Mouse (Mus musculus) hindbrain, postnatal 0 days (tissue): ENCODE results near the gene Tldc2. TPM values are rescaled to one million over a fixed set of nuclear protein-coding genes. Genes with fewer than 3 reads are reported as not detected.

ENCODE experiments used
- ATAC-seq: fragments of 200-750 bp; cut with Nextera tagmentation; 2 replicates; pipeline ENCODE4 v1.8.0; 2017; ENCODE audit warnings: mild to moderate bottlenecking, moderate TSS enrichment, moderate library complexity
- DNase-seq: peaks from one replicate; pipeline ENCODE4 v3.0.0-alpha.2; 2015; ENCODE audit warnings: low spot score
- H3K27ac ChIP-seq: fragments of 300-500 bp; sonication (generic); 2 replicates; pipeline ENCODE4 v1.5.1; 2014; ENCODE audit warnings: mild to moderate bottlenecking
- H3K27me3 ChIP-seq: fragments of 300-500 bp; sonication (generic); 2 replicates; pipeline ENCODE4 v1.6.1; 2014; ENCODE audit warnings: low read length, mixed read lengths; ENCODE audit not compliant: insufficient read depth
- H3K36me3 ChIP-seq: fragments of 300-500 bp; sonication (generic); 2 replicates; pipeline ENCODE4 v1.6.1; 2014; ENCODE audit warnings: low read length, mixed read lengths; ENCODE audit not compliant: insufficient read depth
- H3K4me1 ChIP-seq: fragments of 300-500 bp; sonication (generic); 2 replicates; pipeline ENCODE4 v1.6.1; 2014; ENCODE audit warnings: antibody characterized with exemption, low read length, mixed read lengths; ENCODE audit not compliant: insufficient read depth
- H3K4me2 ChIP-seq: fragments of 300-500 bp; sonication (generic); 2 replicates; pipeline ENCODE4 v1.6.1; 2014; ENCODE audit warnings: low read depth, mild to moderate bottlenecking, low read length, moderate library complexity, mixed read lengths
- H3K4me3 ChIP-seq: fragments of 300-500 bp; sonication (generic); 2 replicates; pipeline ENCODE4 v1.5.1; 2014; ENCODE audit warnings: low read length
- H3K9ac ChIP-seq: fragments of 300-500 bp; sonication (generic); replicated peaks from 2 replicates; pipeline ENCODE4 v1.6.1; 2014; ENCODE audit warnings: mild to moderate bottlenecking, low read length, moderate library complexity, mixed read lengths
- H3K9me3 ChIP-seq: fragments of 300-500 bp; sonication (generic); 2 replicates; pipeline ENCODE4 v1.6.1; 2016; ENCODE audit warnings: low read length, mixed read lengths
- CTCF ChIP-seq: IDR thresholded peaks from 2 replicates; pipeline ENCODE4 v1.5.1; 2016; ENCODE audit warnings: antibody characterized with exemption, control low read depth, low read depth
- WGBS: fragments of 180-500 bp; shearing (Covaris S2); extraction: QIAGEN DNeasy Blood & Tissue Kit; methylation state at CpG from one replicate; pipeline ENCODE4 v1.1.7; 2014; 5-methylcytosine and 5-hydroxymethylcytosine counted together
- polyA plus RNA-seq: library from polyadenylated mRNA; unstranded; fragments of >200 nt; fragmentation: Nextera tagmentation; extraction: Ambion mirVana; gene quantifications from 2 replicates; pipeline ENCODE4 v1.2.1, GENCODE M21; 2015
- total RNA-seq: library from RNA; depleted of rRNA; stranded (reverse); fragments of >200 nt; gene quantifications from 2 replicates; pipeline ENCODE4 v1.2.3, GENCODE M21; 2014

Gene Tldc2
- total and polyA plus RNA-seq, 2 experiments from 2014 or later, result 0.43 TPM; not detected in 1

DNA sequence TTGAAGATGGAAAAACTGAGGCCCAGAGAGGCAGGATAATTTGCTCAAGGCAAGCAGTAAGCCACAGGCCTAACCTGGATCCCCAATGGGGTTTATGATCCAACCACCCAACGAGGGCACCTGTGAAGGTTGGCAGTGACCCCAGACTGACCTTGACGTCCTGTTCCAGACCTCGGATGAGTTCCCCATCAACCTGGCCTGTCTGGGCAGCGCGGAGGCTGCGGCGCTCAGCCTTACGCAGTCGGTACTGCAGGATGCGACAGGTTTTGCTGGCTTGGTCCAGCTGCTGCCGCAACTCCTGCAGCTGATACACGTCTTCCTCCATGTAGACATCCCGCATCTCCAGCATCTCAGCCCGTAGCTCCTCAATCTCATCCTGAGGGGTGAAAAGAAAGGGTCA, 26.8 kb upstream of the Tldc2 start:
- Histone ChIP-seq H3K36me3 (peaks cover 19% of the 10 kb centered on the region), H3K9me3 (no peaks in the 10 kb centered on the region), H3K27ac (0 out of 2 replicates have a peak overlapping the region, but pooled peaks have one; percentile 80), H3K4me1 (peaks cover 26% of the 10 kb centered on the region), H3K4me2 (no peak overlapping the region), H3K27me3 (no peaks in the 10 kb centered on the region), H3K9ac (no peak overlapping the region), H3K4me3 (no peak overlapping the region)
- DNase-seq, result no peak
- no peak for TF ChIP-seq CTCF
- WGBS, result 85% methylated on average over 14 of the region's 14 CpGs
- ATAC-seq, result no peak

DNA sequence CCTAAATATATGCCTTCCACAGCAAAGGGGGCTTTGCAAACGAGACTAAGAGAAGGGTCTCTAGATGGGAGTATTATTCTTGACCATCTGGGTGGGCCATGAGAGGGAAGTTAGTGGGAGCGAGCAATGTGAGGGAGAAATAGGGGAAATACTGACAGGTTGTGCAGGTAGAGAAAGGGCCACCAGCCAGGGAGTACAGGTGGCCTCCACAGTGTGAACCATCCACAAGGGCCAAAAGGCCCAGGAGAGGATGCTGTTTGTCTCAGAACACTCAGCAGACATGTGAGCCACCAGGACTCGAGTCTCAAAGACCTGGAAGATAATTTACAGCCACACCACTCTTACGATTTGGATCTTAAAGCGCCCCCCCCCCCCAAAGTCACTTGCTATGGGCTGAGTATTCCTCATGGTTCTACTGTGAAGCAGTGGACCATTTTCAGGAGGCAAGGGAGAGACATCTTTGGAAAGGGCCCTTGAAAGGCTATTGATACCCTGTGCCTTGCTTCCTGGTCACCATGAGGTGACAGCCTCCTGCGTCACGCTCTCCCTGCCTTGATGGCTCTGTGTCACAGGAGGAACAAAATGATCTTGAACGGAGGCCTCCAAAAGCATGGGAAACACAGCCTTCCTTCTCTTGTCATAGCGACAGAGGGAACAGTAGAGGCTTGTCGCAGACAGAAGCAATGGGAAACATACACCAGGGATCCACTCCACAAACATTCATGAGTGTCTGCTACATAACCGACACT, 26.1 kb upstream of the Tldc2 start:
- Histone ChIP-seq H3K36me3 (peaks cover 19% of the 10 kb centered on the region), H3K27ac (0 out of 2 replicates have a peak overlapping the region, but pooled peaks have one; percentile 80)
- 83% methylated on average over 11 of the region's 11 CpGs for WGBS

DNA sequence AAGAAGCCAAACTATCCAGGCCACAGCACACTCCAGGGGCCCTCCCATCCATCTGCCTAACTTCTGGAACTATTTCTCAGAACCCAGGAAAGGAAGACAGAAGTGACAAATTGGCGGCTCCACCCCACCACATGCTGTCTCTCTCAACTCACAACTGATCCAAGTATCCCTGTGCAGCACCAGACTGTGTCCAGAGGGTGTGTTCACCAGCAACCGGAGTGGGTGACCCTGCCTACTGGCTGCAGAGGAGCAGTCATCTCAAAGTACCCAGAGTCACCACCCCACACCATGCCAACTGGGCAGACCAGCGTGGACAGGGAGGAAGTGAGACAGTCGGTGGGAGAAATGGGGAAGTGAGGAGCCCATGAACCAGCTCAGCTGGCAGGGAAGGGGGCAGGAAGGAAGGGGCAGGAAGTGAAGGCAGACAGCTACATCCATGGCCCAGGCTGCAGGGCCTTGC, 23.6 kb upstream of the Tldc2 start:
- H3K27me3 ChIP-seq, result no peaks in the 10 kb centered on the region
- H3K9me3 ChIP-seq, result no peaks in the 10 kb centered on the region
- no peak overlapping the region for H3K4me2 ChIP-seq
- no peak overlapping the region for H3K9ac ChIP-seq
- no peak for DNase-seq
- peaks cover 8% of the 10 kb centered on the region; the same call in 1 of the 2 replicates for H3K36me3 ChIP-seq
- no peak for TF ChIP-seq CTCF
- peak overlapping the region; percentile 52; the same call in 1 of the 2 replicates for H3K27ac ChIP-seq
- H3K4me1 ChIP-seq, result peaks cover 37% of the 10 kb centered on the region
- WGBS, result 45% methylated on average over 4 of the region's 4 CpGs
- no peak; the same call in 1 of the 2 replicates for ATAC-seq
- no peak overlapping the region for H3K4me3 ChIP-seq

More for the DNA sequence above, 26.1 kb upstream of the Tldc2 start:
- Histone ChIP-seq H3K9me3 (no peaks in the 10 kb centered on the region), H3K4me2 (no peak overlapping the region), H3K4me1 (peaks cover 28% of the 10 kb centered on the region), H3K9ac (no peak overlapping the region), H3K27me3 (no peaks in the 10 kb centered on the region), H3K4me3 (no peak overlapping the region)
- no peak for TF ChIP-seq CTCF
- no peak for DNase-seq
- no peak for ATAC-seq

DNA sequence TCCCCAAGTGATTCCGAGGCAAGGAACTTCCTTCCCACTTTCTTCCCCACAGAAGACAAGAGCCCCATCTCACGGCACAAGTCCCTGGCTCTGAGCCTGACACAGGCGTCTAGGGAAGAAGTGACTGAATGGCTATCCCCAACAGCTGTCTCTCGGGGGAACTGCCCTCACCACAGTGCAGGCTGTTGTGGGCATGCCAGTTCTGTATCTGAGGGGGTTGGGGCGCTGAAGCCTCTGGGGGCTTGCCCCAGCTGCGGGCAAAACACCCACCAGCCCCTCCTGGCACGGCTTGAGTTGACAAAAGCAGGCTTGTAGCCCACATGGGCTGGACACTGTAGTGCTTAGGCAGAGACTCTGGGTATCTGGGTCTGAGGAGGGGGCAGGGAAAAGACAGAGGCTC, 22.7 kb upstream of the Tldc2 start:
- H3K27ac ChIP-seq, result peak overlapping the region; percentile 52; the same call in 1 of the 2 replicates
- peaks cover 41% of the 10 kb centered on the region for H3K4me1 ChIP-seq
- TF ChIP-seq CTCF, result no peak
- H3K9ac ChIP-seq, result no peak overlapping the region
- DNase-seq (peak; percentile 69), ATAC-seq (peak; percentile 74)
- H3K36me3 ChIP-seq, result peaks cover 8% of the 10 kb centered on the region; the same call in 1 of the 2 replicates
- no peaks in the 10 kb centered on the region for H3K9me3 ChIP-seq
- H3K4me2 ChIP-seq, result no peak overlapping the region
- H3K27me3 ChIP-seq, result no peaks in the 10 kb centered on the region
- 15% methylated on average over 7 of the region's 7 CpGs for WGBS
- H3K4me3 ChIP-seq, result no peak overlapping the region

DNA sequence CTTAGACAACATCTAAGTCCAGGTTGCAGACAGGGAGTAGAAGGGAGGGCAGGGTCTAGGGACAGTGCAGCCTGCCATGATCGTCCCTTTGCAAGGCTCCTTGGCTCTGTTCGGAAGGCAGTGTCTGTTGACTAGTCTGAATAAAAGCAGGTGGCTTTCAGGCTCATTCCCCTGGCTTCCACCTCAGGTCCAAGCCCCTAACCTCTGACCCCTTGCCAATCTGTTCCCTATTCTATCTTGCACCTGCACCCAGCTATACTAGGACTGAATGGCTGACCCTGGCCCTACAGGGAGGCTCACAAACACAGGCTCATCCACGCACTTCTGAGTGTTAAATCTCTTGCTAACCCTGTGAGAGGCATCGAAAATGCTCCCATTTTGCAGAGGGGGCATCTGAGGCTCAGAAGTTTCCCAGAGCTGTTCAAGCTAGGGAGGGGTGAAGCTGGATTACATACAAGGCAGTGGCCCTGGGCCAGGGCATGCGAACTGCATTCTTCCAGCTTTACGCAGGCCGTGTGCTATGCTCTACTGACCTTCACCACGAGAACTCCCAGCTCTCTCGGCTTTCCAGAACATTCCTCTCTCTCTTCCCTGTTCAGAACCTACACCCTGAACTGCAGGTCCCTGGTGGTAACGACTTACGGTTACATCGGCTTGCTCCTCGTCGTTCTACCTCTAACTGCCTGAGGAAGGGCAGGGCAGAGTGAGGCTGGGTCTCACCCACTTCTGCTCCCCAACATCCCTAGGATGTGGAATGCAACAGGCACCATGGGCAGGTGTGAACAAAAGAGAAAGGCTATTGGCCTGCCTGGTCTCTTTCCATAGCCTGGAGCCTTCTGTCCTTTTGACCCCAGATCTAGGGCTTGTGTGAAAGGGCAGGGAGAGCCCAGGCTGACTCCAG, 21.6 kb upstream of the Tldc2 start:
- WGBS, result 62% methylated on average over 14 of the region's 14 CpGs
- no peak for ATAC-seq
- peaks cover 48% of the 10 kb centered on the region for H3K4me1 ChIP-seq
- peak overlapping the region; percentile 52; the same call in 1 of the 2 replicates for H3K27ac ChIP-seq
- 0 out of 2 replicates have a peak overlapping the region, but pooled peaks have one; percentile 2 for H3K4me2 ChIP-seq
- H3K4me3 ChIP-seq, result no peak overlapping the region
- H3K36me3 ChIP-seq, result no peaks in the 10 kb centered on the region; the same call in 1 of the 2 replicates
- H3K27me3 ChIP-seq, result no peaks in the 10 kb centered on the region
- DNase-seq, result no peak
- H3K9me3 ChIP-seq, result no peaks in the 10 kb centered on the region
- H3K9ac ChIP-seq, result no peak overlapping the region
- no peak for TF ChIP-seq CTCF

DNA sequence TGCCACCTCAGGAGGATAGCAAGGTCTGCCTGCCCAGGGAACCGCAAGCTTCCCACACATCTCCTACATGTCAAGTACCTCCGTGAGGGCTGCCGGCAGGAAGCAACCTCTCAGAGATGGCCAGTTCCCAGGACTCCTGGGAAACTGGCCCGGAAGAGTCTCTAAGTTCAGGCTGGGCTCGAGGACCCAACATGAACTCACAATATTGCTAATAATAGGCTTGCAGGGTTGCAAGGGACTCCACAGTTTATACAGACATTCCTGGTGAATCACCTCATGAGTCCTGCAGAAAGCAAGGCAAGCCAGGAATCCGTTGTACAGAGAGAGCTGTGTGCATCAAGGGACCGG, 21.0 kb upstream of the Tldc2 start:
- Histone ChIP-seq H3K9ac (no peak overlapping the region), H3K36me3 (no peaks in the 10 kb centered on the region), H3K27ac (no peak overlapping the region), H3K4me1 (peaks cover 54% of the 10 kb centered on the region), H3K4me2 (no peak overlapping the region), H3K4me3 (no peak overlapping the region), H3K27me3 (no peaks in the 10 kb centered on the region), H3K9me3 (no peaks in the 10 kb centered on the region)
- whole genome bisulfite sequencing, result 53% methylated on average over 7 of the region's 7 CpGs
- ATAC-seq, result no peak
- no peak for TF ChIP-seq CTCF
- DNase-seq, result no peak
